Mouse (Mus musculus): ENCODE results near the gene Nipsnap1. TPM values are rescaled to one million over a fixed set of nuclear protein-coding genes. Genes with fewer than 3 reads are reported as not detected.

The Nipsnap1 gene
- polyA plus RNA-seq, 1 experiment from 2014 or later, result 116 TPM

DNA sequence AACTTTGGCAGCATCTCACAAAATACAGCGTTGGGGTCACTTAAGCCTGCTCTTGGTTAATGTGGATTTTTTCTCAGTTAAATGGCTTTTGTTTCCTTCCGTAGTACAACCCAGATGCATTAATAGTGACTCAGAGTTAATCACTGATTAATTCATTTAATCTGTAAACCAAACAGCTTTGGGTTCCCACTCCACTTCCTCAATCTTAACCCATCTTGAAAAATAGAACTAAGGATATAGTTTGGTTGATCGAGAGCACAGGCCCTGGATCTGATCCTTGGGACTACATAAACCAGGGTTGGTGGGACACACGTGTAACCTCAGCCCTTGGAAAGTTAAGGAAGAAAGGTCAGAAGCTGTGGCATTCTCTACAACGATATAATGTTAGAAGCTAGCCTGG, 62.5 kb downstream of the Nipsnap1 start:
- ATAC-seq (ENCODE audit: low FRiP score) (no peak), DNase-seq (ENCODE audit: low spot score) (no peak)
- no peaks in the 10 kb centered on the region for H3K27me3 ChIP-seq (ENCODE audit: control insufficient read depth, insufficient read depth, low read length)
- no peak overlapping the region for H3K4me2 ChIP-seq (replicated peaks)
- H3K4me3 ChIP-seq (replicated peaks; ENCODE audit: low read length), result no peak overlapping the region
- H3K9me3 ChIP-seq (ENCODE audit: control insufficient read depth, low read length), result no peaks in the 10 kb centered on the region
- 0 out of 2 replicates have a peak, but pooled peaks cover 3% of the 10 kb centered on the region for H3K4me1 ChIP-seq (replicated peaks; ENCODE audit: control insufficient read depth, insufficient read depth, low read length)
- no peak overlapping the region for H3K27ac ChIP-seq
- no peak overlapping the region for H3K9ac ChIP-seq
- 85% methylated on average over 5 of the region's 5 CpGs for WGBS
- H3K36me3 ChIP-seq (replicated peaks; ENCODE audit: control insufficient read depth, insufficient read depth), result peaks cover 11% of the 10 kb centered on the region

Small RNA genes within 50 kb of the gene (microRNA-seq; reads per million reads assigned to microRNA genes)
- 1.3 reads per million for gene Mir6918

Other genes with a start within 250 kb of the Nipsnap1 start
- gene Ascc2, start 236.2 kb upstream of the Nipsnap1 start, polyA plus RNA-seq (2014; fragmentation: Nextera tagmentation; extraction: Ambion mirVana), result 19.5 and 20.2 TPM in 2 replicates
- gene Uqcr10, start 169.6 kb upstream of the Nipsnap1 start, polyA plus RNA-seq (2014; fragmentation: Nextera tagmentation; extraction: Ambion mirVana), result 603 and 721 TPM in 2 replicates
- 57.3 and 58.3 TPM in 2 replicates for gene Zmat5, start 169.3 kb upstream of the Nipsnap1 start, polyA plus RNA-seq (2014; fragmentation: Nextera tagmentation; extraction: Ambion mirVana)
- gene Cabp7, start 127.2 kb upstream of the Nipsnap1 start, polyA plus RNA-seq (2014; fragmentation: Nextera tagmentation; extraction: Ambion mirVana), result 2.2 and 2.5 TPM in 2 replicates
- 63.9 and 65.5 TPM in 2 replicates for gene Nf2, start 24.4 kb upstream of the Nipsnap1 start, polyA plus RNA-seq (2014; fragmentation: Nextera tagmentation; extraction: Ambion mirVana)
- gene Thoc5, start 21.4 kb downstream of the Nipsnap1 start, polyA plus RNA-seq (2014; fragmentation: Nextera tagmentation; extraction: Ambion mirVana), result 53.3 TPM in 2 replicates
- gene Nefh, start 74.1 kb downstream of the Nipsnap1 start, polyA plus RNA-seq (2014; fragmentation: Nextera tagmentation; extraction: Ambion mirVana), result 11.8 and 17.9 TPM in 2 replicates
- gene Ap1b1, start 112.9 kb downstream of the Nipsnap1 start, polyA plus RNA-seq (2014; fragmentation: Nextera tagmentation; extraction: Ambion mirVana), result 91.7 and 99.9 TPM in 2 replicates
- 1.0 and 1.8 TPM in 2 replicates for gene Rasl10a, start 184.2 kb downstream of the Nipsnap1 start, polyA plus RNA-seq (2014; fragmentation: Nextera tagmentation; extraction: Ambion mirVana)
- gene Gas2l1, start 191.4 kb downstream of the Nipsnap1 start, polyA plus RNA-seq (2014; fragmentation: Nextera tagmentation; extraction: Ambion mirVana), result 24.9 and 28.9 TPM in 2 replicates
- gene Rhbdd3, start 225.0 kb downstream of the Nipsnap1 start, polyA plus RNA-seq (2014; fragmentation: Nextera tagmentation; extraction: Ambion mirVana), result 39.7 and 44.5 TPM in 2 replicates
- 267 and 288 TPM in 2 replicates for gene Ewsr1, start 225.3 kb downstream of the Nipsnap1 start, polyA plus RNA-seq (2014; fragmentation: Nextera tagmentation; extraction: Ambion mirVana)

All from hindbrain, embryonic 14.5 days (tissue).